Mouse (Mus musculus) frontal cortex, postnatal 36 days (tissue): ENCODE measurements around the gene Cobl.

Experiments
- DNase-seq, 2 experiments: peaks; one replicate each; pipeline ENCODE4 v3.0.0; 2022; ENCODE audit warnings: low spot score in 2 of 2

Gene Cobl

DNA sequence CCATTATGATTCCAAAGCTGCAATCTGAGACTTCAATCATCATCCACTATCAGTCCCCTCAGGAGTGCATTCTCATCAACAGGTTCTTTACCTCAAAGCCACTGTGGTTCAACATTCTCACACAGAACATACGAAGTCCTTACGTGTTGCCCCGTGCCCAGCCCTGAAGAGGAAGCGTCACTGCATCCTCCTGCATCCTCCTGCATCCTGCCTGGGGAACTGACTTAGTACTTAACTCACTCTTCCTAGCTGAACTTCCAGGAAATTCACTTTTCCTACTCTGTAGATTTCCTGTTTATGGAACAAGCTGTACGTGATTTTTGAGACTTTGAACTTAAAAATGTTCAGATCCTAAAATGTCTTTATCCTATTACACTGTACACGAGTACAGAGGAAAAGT is 153.3 kb downstream of the Cobl start:
- no peak for DNase-seq

GRCm38 (mm10) chr11:12309423-12310023 is 155.2 kb downstream of the Cobl start:
- no peak for DNase-seq

GRCm38 (mm10) chr11:12304879-12305278 is 159.9 kb downstream of the Cobl start:
- DNase-seq, result no peak

DNA sequence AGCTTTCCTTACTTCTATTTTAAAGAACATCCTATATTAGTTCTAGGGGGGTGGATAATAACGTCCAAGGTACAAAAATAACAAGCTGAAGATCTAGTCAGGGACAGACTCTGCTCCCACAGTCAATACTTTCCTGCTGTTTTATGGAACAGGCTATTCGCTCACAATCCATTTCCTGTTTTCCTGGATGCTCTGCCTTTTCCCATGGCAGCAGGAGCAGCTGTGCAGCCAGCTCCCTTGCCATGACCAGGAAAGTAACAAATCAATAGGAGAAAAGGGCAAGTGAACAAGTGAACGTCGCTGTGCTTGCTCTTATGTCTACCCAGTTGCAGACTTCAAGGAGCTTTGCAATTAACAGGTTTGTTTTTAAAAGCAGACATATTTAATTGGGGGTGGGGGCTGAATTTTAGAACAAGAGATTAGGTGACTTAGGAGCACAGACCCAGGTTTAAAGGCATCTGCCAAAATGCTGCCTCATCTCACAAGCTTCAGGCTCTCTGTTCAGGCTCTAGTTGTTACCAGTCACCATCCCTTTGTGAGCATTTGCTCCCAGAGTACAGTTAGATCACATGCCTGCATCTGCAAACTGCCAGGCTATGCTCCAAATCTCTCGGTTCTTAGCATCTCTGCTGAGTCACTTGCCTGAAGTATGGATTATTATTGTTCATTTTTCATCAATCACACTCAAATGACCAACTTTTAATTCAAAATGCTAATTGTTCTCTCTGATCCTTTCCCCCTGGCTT is 164.9 kb downstream of the Cobl start:
- no peak for DNase-seq

- DNase-seq, result no peak
Measured at GRCm38 (mm10) chr11:12291654-12291935, 173.2 kb downstream of the Cobl start.

DNA sequence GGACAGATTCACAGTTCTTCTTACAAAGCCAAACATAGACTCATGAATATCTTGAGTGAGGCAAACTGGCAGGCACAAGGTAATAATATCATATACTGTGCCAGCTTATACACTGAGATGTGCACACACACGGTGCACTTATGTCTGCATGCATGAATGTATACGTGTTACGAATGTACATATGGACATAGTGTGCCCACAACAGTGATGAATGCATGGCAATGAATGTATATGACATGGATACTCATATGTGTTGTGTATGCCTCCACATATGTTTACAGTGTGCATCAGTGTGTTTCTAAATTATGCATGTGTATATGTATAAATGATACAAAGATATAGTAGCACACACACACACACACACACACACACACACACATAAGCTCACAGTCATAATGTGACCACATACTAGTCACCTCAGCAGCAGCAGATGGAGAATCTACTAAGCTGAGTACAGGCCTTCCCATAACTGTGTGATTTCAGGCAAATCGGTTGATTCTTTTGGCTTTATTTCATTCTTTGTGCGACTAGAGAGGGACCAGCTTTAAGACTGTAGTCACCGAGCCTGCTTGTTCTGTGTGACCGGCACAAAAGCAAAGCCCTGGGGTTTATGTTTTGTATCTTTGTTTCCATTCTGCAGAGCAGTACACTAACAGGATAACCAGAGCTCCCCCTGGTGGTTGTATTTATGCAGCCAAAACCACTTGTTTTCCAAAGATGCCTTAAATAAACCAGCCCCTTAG is 173.7 kb downstream of the Cobl start:
- peak; percentile 62 to 77 for DNase-seq

- DNase-seq, result no peak
Measured at GRCm38 (mm10) chr11:12285319-12286021, 179.3 kb downstream of the Cobl start.

GRCm38 (mm10) chr11:12280711-12281110 is 184.0 kb downstream of the Cobl start:
- no peak for DNase-seq

DNA sequence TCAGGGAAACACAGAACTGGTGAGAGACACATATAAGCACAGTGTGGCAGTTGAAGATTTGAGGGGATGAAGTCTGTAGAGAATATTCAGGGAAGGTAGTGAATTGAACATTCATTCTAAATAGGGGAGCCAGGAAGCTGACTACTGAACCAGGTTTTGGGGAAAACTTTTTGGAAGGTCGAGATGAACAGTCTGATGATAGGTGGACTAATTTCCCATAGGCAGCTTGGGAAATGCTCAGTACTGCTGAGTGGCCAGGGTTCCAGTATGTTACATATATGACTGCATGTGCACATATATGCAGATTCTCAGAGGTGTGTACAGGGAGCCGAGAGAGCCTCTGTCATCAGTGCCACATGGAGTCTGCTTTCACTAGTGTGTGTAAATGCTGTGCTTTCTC is 190.5 kb downstream of the Cobl start:
- no peak for DNase-seq

DNA sequence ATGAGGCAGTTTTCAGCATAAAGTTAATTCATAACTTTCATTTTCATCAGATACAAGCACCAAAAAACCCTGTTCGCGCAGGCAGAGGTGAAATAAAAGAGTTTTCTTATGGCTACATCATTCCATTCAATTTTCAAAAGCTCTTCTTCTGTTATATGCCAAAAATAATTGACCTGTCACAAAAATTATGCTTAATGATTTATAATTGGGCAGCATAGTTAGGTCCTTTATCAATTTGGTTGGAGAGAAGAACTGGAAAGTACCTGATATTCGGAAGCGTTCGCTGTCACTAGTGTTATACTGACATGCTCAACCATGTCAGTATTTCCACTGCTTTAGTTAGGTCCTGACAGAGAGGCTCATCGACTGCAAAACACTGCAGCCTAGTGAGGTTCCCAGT is 191.0 kb downstream of the Cobl start:
- no peak for DNase-seq

GRCm38 (mm10) chr11:12258411-12258810 is 206.3 kb downstream of the Cobl start:
- DNase-seq, result no peak

GRCm38 (mm10) chr11:12257324-12258118 is 207.2 kb downstream of the Cobl start:
- DNase-seq, result no peak

DNA sequence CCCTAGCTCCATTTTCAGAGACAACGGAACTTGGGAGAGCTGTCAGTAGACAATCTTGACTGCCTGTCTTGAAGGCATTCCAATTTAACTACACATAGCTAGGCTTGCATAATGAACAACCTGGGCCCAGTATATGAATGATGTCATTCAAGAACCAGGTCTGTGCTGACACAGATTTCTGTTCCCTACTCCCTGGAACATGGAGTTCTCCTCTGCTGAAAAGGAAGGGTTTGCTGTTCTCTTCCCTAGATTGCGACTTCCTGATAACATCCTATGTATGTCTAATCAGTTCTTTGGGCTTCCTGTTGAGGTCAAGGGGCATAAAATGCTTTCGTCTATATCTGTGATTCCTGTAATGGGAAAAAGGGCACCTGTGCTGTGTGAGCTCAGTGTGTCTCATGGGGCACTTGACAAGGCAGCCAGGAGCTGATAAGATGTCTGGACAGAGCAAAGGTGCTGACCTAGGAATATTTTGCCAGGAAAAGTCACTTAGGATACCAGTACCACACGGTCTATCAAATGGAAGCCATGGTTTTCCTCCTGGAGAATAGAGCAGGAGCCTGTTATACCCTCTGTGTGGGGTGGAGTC is 219.3 kb downstream of the Cobl start:
- no peak for DNase-seq

DNA sequence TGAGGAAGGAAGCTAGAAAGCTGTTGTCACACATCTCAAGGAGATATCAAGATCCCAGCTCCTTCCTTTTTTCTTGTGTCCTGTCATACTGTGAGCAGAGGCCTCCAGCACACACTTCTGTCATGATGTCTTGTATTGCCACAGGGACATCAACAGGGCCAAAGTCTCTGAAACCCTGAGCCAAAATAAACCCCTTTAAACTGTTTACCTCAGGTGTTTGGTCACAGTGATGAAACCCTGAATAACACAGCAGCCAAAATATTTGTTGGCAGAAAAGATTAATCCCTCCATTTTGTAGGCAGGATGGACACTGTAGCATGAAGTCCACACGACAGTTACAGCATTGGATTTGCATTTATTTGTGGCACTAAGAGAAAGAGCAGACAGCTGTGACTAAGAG is 228.4 kb downstream of the Cobl start:
- no peak for DNase-seq

DNA sequence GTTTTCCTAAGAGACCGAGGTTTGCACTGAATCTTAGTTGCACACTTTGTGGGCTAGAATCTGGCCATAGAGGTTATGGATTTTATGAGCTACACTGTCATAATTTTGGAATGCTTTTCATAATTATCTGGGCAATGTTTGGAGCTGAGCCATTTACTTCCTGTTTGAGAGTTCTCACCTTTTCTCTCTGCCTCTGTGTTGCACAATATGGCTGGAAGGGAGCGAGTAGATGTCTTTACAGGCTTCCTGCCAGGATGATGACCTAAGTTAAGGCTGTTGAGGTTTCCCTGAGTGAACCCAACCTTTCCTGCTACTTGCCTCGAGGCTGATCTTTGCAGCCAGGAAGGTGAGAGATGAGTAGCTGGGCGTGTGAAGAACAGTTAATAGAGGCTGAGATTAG is 229.9 kb downstream of the Cobl start:
- no peak for DNase-seq

GRCm38 (mm10) chr11:12234126-12234525 is 230.6 kb downstream of the Cobl start:
- no peak for DNase-seq

DNA sequence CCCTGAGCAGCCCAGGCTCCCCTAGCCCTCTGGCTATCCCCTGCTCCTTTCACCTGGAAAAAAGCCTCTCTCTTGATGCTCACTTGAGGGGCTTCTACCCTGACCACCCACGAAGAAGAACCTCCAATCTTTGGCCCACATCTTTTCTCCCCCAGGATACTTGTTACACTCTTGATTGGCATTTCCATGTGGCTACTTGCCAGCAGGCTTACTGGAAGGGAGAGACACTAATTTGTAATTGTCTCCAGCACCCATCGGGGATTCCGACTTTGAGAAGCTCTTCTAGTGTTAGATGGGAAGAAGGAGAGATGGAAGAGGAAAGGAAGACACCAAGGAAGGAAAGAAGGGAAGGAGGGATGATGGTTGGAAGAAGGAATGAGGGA is 232.0 kb downstream of the Cobl start:
- peak; percentile 14 to 16 for DNase-seq

DNA sequence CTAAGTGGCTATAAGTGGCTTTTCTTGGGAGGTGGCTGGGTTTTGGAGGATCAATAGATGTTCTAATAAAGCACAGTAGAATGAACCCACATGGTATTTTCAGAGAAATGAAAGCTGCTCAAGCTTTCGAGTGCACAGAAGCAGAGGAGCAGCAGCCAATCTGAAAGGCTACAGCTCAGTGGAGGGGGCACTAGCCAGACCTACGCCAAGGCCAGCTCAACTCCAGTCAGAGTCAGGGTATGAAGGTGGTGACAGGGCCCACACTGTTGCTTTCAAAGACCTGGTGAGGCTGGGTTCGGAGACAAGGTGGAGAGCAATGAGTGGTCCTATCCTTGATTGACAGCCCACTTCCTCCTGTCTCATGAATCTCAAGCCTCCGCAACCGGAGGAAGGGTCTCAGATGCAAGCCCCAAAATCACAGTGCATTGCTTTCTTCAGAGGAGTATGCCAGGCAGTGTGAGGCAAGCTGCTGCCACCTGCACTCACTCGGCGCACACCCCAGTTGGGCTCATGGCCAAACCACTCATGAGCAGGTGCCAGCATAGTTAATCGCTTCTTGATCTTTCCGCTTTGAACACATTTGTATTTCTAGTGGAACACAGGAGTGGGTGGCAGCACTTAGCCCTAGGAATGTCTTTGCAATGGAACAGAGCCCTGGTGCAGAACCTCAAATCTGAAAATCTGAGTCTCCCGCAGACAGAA is 232.6 kb downstream of the Cobl start:
- DNase-seq, result peak; percentile 55 to 78

DNA sequence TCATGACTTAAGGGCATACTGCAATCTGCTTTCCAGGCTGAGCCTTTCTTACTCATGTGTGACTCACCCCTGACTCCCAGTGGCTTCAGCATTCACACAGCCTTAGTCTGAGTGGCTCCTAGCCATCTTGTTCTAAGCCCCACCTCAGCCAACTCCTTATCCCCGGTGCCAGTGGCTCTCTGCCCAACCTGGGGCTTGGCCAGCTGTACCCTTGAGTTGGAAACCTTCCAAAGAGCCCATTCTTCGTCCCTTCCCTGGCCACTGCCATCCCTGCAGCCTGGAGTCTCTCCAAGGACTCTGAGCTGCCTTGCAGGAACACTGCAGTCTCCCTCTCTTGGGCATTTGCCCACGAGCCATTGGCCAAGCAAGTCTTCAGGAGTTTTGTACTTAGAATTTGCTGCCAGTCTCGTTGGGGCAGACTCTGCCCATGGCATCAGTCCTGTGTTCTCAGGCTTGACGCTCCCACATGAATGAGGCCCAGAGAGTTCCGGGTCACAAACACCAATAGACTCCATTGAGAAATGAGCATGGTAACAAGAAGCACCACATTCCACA is 233.2 kb downstream of the Cobl start:
- peak; percentile 77 to 80 for DNase-seq

DNA sequence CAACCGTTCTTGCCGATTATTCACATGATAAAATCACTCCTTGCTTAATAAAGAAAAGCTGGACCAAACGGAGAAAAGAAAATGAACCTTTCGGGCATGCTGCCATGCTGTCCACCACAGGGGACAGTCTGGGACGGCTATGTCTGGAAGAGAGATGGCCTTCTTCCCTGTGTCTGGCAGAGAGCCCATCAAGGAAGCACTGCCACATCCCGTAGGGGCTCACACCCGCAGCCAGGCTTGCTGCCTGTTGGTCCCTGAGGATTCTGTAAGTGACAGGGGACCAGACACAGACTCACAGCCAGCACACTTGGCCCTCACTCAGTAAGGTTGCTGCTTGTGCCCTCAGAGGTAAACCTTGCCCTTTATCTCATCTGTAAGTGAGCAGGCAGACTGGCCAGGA is 235.3 kb downstream of the Cobl start:
- DNase-seq, result no peak
